Comparison of ENCODE assay signal across 12 mouse cellular contexts in genomic region chr12:71834041-71834440, GRCm38 (mm10). TPM values are rescaled to one million over a fixed set of nuclear protein-coding genes. Genes with fewer than 3 reads are reported as not detected.
DNase-seq lines count a peak whose midpoint lies in the region; ATAC-seq lines count a peak whose summit lies in the region.
"Had no signal": no experiment of that assay in that cellular context is flagged by ENCODE, and none has a peak within 500 bp of the region (broad histone marks: within the 10 kb centered on the region; RNA-seq: fewer than 3 reads in every experiment).

No protein-coding gene starts in this region.

- H3K9me3 ChIP-seq in erythroblast, embryonic 14.5 days (ENCODE audit: control insufficient read depth, low read length) = no peaks in the 10 kb centered on the region
- H3K9me3 ChIP-seq in midbrain, embryonic 11.5 days (ENCODE audit: control insufficient read depth, low read length) = no peaks in the 10 kb centered on the region
- no peaks in the 10 kb centered on the region for H3K9me3 ChIP-seq in midbrain, embryonic 10.5 days (replicated peaks)
- no peaks in the 10 kb centered on the region for H3K9me3 ChIP-seq in lung, embryonic 16.5 days (ENCODE audit: control insufficient read depth, low read length)
- H3K9me3 ChIP-seq in stomach, embryonic 16.5 days (replicated peaks; ENCODE audit: control insufficient read depth, low read length) = no peaks in the 10 kb centered on the region
- no peaks in the 10 kb centered on the region for H3K9me3 ChIP-seq in limb, embryonic 10.5 days (replicated peaks)
- H3K9me3 ChIP-seq: embryonic facial prominence, embryonic 13.5 days; G1E; midbrain, embryonic 12.5 days had no signal

- DNase-seq in midbrain, embryonic 11.5 days (ENCODE audit: low spot score, missing footprints) = peak; percentile 82
- no peak for DNase-seq in midbrain, embryonic 10.5 days (ENCODE audit: low spot score)
- no peak for DNase-seq in limb, embryonic 10.5 days (ENCODE audit: low spot score)
- DNase-seq in left cerebral cortex, adult 18-20 months (ENCODE audit: low spot score in 2 of 2) = no peak
- DNase-seq: kidney, adult 8-10 months had no signal

- no peaks in the 10 kb centered on the region for H3K27me3 ChIP-seq in erythroblast, embryonic 14.5 days (ENCODE audit: control insufficient read depth)
- H3K27me3 ChIP-seq in midbrain, embryonic 11.5 days (ENCODE audit: control insufficient read depth, insufficient read depth, low read length) = no peaks in the 10 kb centered on the region
- peaks cover 2% of the 10 kb centered on the region; the same call in 1 of the 2 replicates for H3K27me3 ChIP-seq in midbrain, embryonic 10.5 days (ENCODE audit: low read depth, poor library complexity, severe bottlenecking)
- no peaks in the 10 kb centered on the region for H3K27me3 ChIP-seq in lung, embryonic 16.5 days (ENCODE audit: control insufficient read depth, insufficient read depth, low read depth, low read length)
- no peaks in the 10 kb centered on the region for H3K27me3 ChIP-seq in stomach, embryonic 16.5 days (ENCODE audit: control insufficient read depth, insufficient read depth, low read length)
- no peaks in the 10 kb centered on the region for H3K27me3 ChIP-seq in limb, embryonic 10.5 days (ENCODE audit: low read depth, poor library complexity, severe bottlenecking)
- H3K27me3 ChIP-seq: embryonic facial prominence, embryonic 13.5 days; midbrain, embryonic 12.5 days had no signal

- H3K4me1 ChIP-seq in erythroblast, embryonic 14.5 days (ENCODE audit: control insufficient read depth) = peaks cover 82% of the 10 kb centered on the region
- peaks cover 15% of the 10 kb centered on the region for H3K4me1 ChIP-seq in midbrain, embryonic 11.5 days (ENCODE audit: control insufficient read depth, insufficient read depth, low read length)
- peaks cover 73% of the 10 kb centered on the region for H3K4me1 ChIP-seq in midbrain, embryonic 10.5 days
- peaks cover 58% of the 10 kb centered on the region for H3K4me1 ChIP-seq in lung, embryonic 16.5 days (replicated peaks; ENCODE audit: control insufficient read depth, insufficient read depth, low read length)
- H3K4me1 ChIP-seq in stomach, embryonic 16.5 days (ENCODE audit: control insufficient read depth, insufficient read depth, low read length) = peaks cover 44% of the 10 kb centered on the region
- H3K4me1 ChIP-seq in limb, embryonic 10.5 days = peaks cover 26% of the 10 kb centered on the region

- H3K4me2 ChIP-seq in midbrain, embryonic 11.5 days = no peak overlapping the region
- H3K4me2 ChIP-seq in lung, embryonic 16.5 days (ENCODE audit: low read depth, low read length) = peak overlapping the region; percentile 34; the same call in 1 of the 2 replicates
- H3K4me2 ChIP-seq in stomach, embryonic 16.5 days (ENCODE audit: low read depth, low read length) = no peak overlapping the region
- H3K4me2 ChIP-seq: embryonic facial prominence, embryonic 13.5 days; midbrain, embryonic 12.5 days had no signal

- WGBS in midbrain, embryonic 11.5 days = 68% methylated on average over 7 of the region's 7 CpGs
- WGBS in midbrain, embryonic 10.5 days = 78% methylated on average over 7 of the region's 7 CpGs
- WGBS in lung, embryonic 16.5 days = 26% methylated on average over 7 of the region's 7 CpGs
- whole genome bisulfite sequencing in stomach, embryonic 16.5 days = 40% methylated on average over 7 of the region's 7 CpGs
- 79% methylated on average over 7 of the region's 7 CpGs for WGBS in limb, embryonic 10.5 days

- no peak for ATAC-seq in erythroblast, adult 5-6 weeks (replicated peaks; ENCODE audit: low FRiP score, poor library complexity, severe bottlenecking)
- no peak for ATAC-seq in midbrain, embryonic 11.5 days (ENCODE audit: low FRiP score)
- no peak for ATAC-seq in lung, embryonic 16.5 days (ENCODE audit: low read depth)
- no peak for ATAC-seq in stomach, embryonic 16.5 days (ENCODE audit: insufficient read depth, low FRiP score)

- no peak overlapping the region for H3K27ac ChIP-seq in midbrain, embryonic 11.5 days (ENCODE audit: low read depth, low read length)
- H3K27ac ChIP-seq in midbrain, embryonic 10.5 days (replicated peaks) = no peak overlapping the region
- H3K27ac ChIP-seq in lung, embryonic 16.5 days (ENCODE audit: low read length) = peak overlapping the region; percentile 23; the same call in 1 of the 2 replicates
- H3K27ac ChIP-seq in stomach, embryonic 16.5 days (ENCODE audit: low read length) = no peak overlapping the region
- H3K27ac ChIP-seq in limb, embryonic 10.5 days = no peak overlapping the region
- H3K27ac ChIP-seq: embryonic facial prominence, embryonic 13.5 days; midbrain, embryonic 12.5 days had no signal

- no peak overlapping the region for H3K9ac ChIP-seq in midbrain, embryonic 11.5 days (ENCODE audit: low read length)
- H3K9ac ChIP-seq in lung, embryonic 16.5 days (ENCODE audit: low read length) = no peak overlapping the region
- 0 out of 2 replicates have a peak overlapping the region, but pooled peaks have one; percentile 3 for H3K9ac ChIP-seq in stomach, embryonic 16.5 days (ENCODE audit: low read length)
- H3K9ac ChIP-seq: embryonic facial prominence, embryonic 13.5 days; midbrain, embryonic 12.5 days had no signal

- H3K4me3 ChIP-seq in erythroblast, embryonic 14.5 days (replicated peaks) = peak overlapping the region; percentile 31
- no peak overlapping the region for H3K4me3 ChIP-seq in midbrain, embryonic 11.5 days (ENCODE audit: low read depth, low read length)
- no peak overlapping the region for H3K4me3 ChIP-seq in midbrain, embryonic 10.5 days
- no peak overlapping the region for H3K4me3 ChIP-seq in lung, embryonic 16.5 days (ENCODE audit: low read length)
- H3K4me3 ChIP-seq in stomach, embryonic 16.5 days (replicated peaks; ENCODE audit: low read length) = no peak overlapping the region
- no peak overlapping the region for H3K4me3 ChIP-seq in limb, embryonic 10.5 days
- H3K4me3 ChIP-seq: embryonic facial prominence, embryonic 13.5 days; midbrain, embryonic 12.5 days had no signal

- H3K36me3 ChIP-seq in erythroblast, embryonic 14.5 days (ENCODE audit: control insufficient read depth) = peaks cover 42% of the 10 kb centered on the region
- no peaks in the 10 kb centered on the region for H3K36me3 ChIP-seq in midbrain, embryonic 11.5 days (ENCODE audit: control insufficient read depth, insufficient read depth, low read length)
- H3K36me3 ChIP-seq in midbrain, embryonic 10.5 days = no peaks in the 10 kb centered on the region
- H3K36me3 ChIP-seq in lung, embryonic 16.5 days (ENCODE audit: control insufficient read depth, insufficient read depth, low read length) = no peaks in the 10 kb centered on the region
- H3K36me3 ChIP-seq in stomach, embryonic 16.5 days (ENCODE audit: control insufficient read depth, insufficient read depth, low read length) = no peaks in the 10 kb centered on the region
- no peaks in the 10 kb centered on the region for H3K36me3 ChIP-seq in limb, embryonic 10.5 days
- H3K36me3 ChIP-seq: embryonic facial prominence, embryonic 13.5 days; midbrain, embryonic 12.5 days had no signal

RNA-seq across cellular contexts. Expression of gene Daam1, which starts 3.2 kb away (rescaled TPM):
- polyA plus RNA-seq in erythroblast, embryonic 14.5 days (2012) = 1.7 and 2.2 TPM in 2 replicates
- 39.4 and 45.4 TPM in 2 replicates for total RNA-seq in erythroblast, adult 5-6 weeks (2015; ENCODE audit: low replicate concordance)
- total RNA-seq in erythroblast, adult 5-6 weeks (2017; ENCODE audit: low replicate concordance) = 59.4 and 83.1 TPM in 2 replicates
- polyA plus RNA-seq in midbrain, embryonic 11.5 days (2014; fragmentation: Nextera tagmentation; extraction: Ambion mirVana) = 19.9 and 22.5 TPM in 2 replicates
- polyA plus RNA-seq in midbrain, embryonic 10.5 days (2016; fragmentation: Nextera tagmentation; extraction: Ambion mirVana) = 9.3 and 10.1 TPM in 2 replicates
- polyA plus RNA-seq in lung, embryonic 16.5 days (2015; fragmentation: Nextera tagmentation; extraction: Ambion mirVana) = 16.0 TPM in 2 replicates
- 12.2 and 13.2 TPM in 2 replicates for polyA plus RNA-seq in stomach, embryonic 16.5 days (2015; fragmentation: Nextera tagmentation; extraction: Ambion mirVana)
- polyA plus RNA-seq in limb, embryonic 10.5 days (2016; fragmentation: Nextera tagmentation; extraction: Ambion mirVana) = 4.0 and 5.2 TPM in 2 replicates
- 10 to 100 TPM; 47.7 to 49.6 TPM for total RNA-seq in left cerebral cortex, adult 18-20 months (2021)
